Mouse (Mus musculus): ENCODE data around the gene Homer2.
A peak's percentile ranks its signal among the peaks of the same experiment; 100 is the strongest.

Homer2 gene

DNA sequence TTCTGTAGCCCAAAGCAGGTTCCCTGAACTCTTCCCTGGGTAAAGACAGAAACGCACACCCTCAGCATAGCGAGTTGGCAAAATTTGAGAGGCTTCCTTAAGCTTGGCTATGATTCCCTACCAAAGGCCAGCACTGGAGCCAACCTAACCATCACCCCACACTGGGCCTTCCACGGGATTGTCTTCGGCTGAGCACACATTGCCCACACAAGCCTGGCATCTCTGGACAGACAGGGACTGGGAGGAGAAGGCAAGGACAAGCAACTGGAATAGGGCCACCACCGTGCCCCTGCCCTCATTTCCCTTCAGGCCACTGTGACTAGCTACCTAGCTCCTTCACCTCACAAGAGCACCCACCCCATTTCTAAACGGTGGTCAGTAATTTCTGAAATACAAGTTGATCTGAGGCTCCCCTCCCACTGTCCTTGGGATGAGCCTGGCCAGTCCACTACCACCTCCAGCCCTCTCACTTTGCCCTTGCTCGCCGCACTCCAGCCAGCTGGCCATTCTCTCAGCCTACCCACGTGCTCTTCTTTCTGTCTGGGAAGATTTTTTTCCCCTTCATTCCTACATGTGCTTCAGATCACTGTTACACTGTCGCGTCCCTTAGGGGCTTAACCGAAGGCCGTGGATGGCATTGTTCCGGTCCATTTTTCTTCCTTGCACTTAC lies at the start of gene Homer2:
TSS of gene Homer2 (minus strand) at position 57 of the 670 bp plus-strand sequence.
- DNase-seq (ENCODE audit: low spot score in 2 of 2): no peak

DNA sequence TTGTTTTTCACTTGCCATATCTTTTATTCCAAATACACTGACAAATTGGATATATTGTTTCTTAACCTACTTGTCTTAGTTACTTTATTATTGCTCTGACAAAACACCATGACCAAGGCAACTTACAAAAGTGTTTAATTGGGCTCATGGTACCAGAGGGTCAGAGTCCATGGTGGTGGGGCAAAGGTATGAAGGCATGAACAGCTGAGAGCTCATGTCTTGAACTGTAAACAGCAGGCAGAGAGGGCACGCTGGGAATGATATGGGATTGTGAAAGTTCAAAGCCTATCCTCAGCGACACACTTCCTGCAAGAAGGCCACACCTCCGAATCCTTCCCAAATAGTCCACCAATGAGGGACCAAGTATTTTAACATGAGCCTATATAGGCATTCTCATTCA lies 40.6 kb upstream of the Homer2 start:
- no peak for DNase-seq (ENCODE audit: low spot score in 2 of 2)

DNA sequence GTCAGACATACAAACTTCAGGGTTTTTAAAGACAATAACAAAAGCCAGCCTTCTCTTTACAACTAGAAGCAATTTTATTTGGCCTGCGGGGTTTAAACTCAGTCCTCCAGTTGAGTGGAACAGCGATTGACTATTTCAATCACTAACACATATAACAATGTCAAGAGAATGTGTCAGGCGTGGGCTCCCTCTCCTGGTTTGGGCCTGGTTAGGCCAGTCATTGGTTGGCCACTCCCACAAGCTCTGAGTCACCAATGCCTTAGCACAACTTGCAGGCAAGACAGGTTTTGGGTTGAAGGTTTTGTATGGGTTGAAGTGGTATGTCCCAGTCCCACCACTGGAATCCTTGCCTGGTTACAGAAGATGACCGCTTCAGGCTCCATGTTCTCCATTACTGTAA lies 36.8 kb upstream of the Homer2 start:
- peak; percentile 47 to 57 for DNase-seq (ENCODE audit: low spot score in 2 of 2)

DNA sequence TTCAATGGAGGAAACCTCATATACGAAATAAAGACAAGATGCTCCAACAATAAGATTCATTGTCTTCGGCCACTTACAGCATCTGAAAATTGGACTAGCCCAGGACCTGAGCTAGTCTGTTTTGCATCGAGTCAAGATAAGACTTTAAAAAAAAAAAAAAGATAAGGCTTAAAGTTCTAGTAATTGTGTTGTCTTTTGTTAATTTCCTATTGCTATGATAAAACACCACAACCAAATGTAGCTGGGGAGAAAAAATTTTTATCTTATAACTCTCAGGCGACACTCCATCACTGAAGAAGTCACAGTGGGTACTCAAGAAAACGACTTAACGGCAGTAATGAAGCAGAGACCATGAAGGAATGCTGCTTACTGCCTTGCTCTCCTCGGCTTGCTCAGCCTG lies 32.7 kb upstream of the Homer2 start:
- no peak for DNase-seq (ENCODE audit: low spot score in 2 of 2)

DNA sequence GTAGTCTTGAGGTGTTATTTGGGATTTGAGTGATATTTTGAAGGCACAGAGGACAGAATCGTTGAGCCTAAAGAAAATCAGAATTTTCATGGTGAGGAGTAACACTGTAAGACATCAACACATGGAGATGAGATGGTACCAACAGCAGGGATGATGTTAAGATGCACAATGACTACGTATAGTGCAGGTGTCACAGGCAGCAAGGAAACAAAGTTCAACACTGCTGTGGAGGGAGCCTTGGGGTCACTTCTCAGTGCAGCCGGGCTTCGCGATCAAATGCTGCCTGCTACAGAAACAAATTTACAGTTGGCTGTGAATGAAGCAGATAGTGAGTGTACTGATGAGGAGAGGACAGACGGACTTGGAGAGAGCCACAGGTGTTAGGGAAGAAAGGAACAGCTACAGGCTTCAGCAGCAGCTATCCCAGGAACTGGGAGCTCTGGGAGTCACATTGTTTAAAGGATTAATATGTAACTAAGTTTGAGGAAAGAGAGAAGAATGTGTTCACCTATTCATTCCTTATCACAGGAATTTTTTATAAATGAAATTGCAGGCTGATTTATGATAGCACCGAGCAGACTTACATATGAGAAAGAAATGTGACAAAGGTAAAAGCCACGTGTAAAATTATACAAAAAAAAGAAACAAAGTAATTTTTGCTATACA lies 31.5 kb upstream of the Homer2 start:
- DNase-seq (ENCODE audit: low spot score in 2 of 2): no peak

DNA sequence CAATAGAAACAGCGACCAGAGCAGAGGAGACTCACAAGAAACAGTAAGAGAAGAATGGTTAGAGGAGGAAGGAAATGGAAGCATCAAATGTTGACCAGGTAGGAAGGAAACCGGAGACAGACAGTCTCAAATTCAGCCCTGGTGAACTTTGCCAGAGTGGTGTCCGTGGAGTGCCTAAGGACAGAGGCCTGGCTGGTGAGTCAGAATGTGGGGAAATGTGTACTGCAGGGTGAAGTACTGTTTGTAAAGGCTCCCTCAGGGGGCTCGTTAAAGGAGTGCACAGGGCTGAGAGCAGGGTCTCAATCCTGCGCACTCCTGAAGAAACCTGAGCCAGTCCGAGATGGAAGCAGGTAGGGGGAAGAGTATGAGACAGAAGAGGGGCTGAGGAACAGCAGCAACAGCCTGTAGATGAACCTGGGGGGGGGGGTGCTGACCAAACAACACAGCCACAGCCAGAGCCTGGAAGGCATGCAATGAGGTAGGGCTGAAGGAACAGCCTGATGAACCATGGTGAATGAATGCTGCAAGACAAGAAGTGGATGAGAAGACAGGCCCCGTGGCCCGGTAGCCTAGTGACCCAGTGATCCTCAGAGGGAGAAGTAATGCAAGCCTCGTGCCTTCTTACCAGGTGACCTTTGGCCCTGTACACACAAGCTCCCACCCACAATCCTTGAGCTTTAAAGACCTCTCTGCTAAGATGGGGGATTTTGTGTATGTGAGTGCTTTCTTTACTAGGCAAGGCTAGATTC lies 28.1 kb upstream of the Homer2 start:
- peak in 1 of 2 experiments; percentile 48 for DNase-seq (ENCODE audit: low spot score in 2 of 2)

DNA sequence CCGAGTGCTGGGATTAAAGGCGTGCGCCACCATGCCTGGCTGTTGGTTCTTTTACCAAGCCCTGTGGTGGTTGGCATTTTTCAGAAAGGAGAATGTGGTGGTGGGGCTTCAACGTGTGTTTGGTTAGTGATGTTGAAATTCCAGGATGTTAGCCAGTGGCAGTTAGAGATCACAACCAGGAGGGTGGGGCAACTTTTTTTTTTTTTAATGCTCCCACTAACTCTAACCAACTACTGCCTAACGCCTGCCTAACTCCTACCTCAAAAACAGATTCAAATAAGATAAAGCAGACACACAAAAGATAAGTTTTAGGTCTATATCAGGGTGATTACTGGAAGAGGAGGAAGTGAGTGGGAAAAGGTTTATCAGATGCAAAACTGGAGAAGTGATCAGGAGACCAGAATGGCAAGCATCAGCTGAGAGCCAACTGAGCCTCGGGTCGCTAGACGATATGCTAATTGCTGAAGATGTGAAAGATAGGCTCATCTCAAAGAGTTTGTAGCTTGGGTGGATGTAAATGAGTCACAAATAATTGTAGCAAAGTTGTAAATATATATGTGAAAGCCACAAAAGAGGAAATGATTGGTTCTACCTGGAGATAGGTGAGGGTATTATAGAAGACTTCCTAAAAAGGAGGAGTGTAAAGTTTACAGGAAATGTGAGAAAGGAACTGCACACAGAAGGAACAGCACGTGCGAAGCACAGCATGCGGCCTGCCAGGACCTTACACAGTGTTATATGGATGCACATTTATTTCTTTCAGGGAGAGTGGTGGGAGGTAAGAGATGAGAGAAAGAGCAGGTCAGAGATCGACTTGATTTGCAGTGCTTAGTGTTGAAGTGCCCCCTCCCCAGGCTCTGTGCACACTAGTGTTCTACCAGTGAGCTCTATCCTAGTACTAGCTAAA lies 25.1 kb upstream of the Homer2 start:
- DNase-seq (ENCODE audit: low spot score in 2 of 2): no peak

DNA sequence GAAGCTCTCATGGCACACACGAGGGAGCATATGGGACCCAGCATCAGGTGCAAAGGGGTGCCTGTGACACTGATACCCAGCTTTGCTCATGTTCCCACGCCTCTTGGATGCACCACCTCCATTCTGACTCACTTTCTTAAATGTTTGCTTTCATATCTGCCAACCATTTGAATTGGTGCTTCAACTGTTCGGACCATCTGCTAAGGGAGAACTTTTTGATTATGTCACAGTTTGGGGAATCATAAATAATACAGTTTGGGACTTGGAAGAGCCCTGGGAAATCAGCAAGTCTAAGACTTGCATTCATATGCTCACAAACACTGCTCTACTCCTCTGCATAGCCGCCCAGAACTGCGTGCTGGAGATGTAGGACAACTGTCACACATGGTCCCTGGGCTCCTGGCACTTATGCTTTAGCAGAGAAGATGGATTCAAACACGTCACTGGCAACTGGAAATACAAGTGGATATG lies 23.9 kb upstream of the Homer2 start:
- no peak for DNase-seq (ENCODE audit: low spot score in 2 of 2)

DNA sequence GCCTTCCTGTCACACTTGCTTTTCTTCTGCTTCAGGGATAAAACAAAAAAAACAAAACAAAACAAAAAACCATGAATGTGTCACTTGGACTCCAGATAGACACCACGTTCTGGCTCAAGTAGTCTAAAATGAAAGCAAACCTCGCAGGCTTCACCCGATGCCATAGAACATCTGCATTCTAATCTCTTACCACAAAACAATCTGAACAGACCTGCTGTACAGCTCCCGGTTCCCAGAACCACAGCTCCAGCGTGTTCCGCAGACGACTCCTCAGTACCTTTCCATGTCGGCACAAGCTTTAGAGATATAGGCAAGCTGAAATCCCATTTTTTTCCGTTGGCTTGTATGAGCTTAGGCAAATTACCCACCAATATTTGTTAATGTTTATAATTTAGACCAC lies 22.5 kb upstream of the Homer2 start:
- DNase-seq (ENCODE audit: low spot score in 2 of 2): no peak

DNA sequence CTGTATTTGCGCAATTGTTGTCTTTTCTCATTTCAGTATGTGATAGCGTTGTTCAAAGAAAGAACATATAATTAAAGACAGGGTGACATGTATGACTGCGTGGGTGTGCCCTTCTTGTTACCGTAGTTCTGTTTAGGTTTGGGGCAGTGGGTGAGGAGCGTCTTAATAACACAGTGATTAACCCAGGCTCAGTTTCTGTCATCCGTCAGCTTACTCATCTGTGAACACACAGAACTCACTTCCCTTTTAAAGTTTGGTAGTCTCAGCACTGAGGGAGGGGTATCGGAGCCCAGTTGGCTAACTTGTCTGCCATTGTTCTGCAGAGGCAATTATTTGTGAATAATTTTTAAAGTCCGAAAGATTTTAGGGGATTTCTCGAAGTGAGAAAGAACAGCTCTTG lies 20.4 kb upstream of the Homer2 start:
- DNase-seq (ENCODE audit: low spot score in 2 of 2): no peak

DNA sequence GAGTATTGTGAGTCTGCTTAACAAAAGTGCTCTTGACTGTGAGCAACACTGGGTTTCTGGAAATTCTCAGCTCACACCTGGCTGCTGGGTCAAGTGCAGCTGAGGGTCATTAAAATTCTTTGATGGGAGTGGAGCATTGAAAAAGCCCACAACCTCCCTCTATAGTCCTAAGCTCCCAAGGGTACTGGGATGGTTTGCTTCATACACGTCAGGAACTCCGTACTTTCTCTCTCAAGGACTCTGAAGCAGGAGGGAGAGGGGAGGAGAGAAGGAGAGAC lies 19.3 kb upstream of the Homer2 start:
- no peak for DNase-seq (ENCODE audit: low spot score in 2 of 2)

DNA sequence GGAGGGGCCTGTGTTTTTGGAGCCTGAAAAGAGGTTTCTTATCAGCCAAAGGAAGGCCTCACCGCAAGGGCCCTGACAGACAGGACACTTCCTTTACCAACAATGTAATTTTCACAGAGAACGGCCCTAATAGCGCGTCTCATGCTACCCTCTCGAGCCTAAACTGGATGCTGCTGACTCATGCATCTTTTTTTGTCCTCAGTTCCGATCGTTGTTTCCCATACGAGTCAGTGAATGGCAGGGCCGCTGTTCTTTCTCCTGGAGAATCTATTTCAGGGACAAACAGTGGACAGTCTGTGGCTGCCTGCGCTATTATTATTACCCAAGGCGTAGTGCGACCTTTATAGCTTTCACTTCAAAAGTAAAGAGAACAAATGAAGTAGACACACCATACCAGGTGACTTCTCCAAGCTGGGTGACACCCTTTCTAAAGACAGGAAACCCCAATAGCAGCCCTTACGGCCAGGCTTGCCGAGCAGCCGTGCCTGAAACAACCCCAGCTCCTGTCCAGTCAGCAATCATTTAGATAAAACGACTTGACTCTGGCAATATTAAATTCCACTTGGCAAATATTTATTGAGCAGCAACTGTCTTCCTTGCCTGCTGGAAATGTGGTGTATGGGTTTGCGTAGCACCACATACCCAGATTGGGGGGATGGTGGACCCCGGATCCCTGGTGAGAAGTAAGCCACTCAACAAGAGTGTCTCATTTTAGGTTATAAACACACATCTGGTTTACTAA lies 18.8 kb upstream of the Homer2 start:
- DNase-seq (ENCODE audit: low spot score in 2 of 2): no peak

DNA sequence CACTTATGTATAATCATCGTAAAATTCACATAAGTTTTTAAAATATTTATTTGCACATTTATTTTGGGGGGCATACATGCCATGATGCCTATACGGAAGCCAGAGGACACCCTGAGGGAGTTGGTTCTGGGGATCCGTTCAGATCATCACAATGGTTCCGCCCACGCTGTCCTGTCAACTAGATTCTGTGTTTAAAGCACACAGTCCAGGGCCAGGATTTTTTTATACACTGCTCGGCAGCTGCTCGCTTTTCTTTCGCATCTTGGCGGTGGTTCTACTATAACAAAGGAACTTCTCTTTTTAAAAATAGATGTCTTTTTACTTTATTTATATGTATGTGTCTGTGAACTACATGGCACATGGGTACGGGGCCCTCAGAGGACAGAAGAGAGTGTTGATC lies 16.5 kb upstream of the Homer2 start:
- no peak for DNase-seq (ENCODE audit: low spot score in 2 of 2)

DNA sequence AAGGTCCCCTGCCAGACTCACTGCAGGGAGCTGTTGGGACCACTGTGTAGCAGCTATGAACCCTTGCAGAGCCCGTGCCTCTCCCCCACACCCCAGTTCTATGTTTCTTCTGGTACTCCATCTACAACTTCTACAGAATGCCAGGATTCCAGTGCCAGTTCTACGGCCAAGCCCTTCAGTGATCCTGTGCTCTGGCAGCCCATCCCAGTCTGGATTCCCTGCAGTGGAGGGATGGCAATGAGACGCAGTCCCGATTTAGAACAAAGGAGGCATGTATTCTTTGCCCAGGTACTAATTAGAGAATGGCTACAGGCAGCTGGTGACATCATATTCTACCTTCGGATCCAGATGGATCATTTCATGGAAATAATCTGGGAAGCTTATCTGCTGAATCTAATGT lies 13.9 kb upstream of the Homer2 start:
- no peak for DNase-seq (ENCODE audit: low spot score in 2 of 2)

DNA sequence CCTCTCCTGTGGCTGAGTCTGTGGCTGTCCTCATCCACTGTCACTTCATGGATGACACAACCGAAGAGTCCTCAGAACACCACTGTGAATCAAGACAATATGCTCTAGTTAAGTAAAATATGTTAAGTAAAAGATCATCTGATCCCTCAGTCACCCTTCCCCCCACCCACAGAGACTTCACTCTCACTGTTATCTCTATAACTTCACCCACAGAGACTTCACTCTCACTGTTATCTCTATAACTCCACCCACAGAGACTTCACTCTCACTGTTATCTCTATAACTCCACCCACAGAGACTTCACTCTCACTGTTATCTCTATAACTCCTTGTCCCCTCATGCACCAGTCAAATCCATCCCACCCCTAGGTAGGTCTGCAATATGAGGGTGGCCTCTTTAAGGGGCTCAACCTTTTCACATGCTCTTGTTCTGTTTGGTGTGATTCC lies 11.9 kb upstream of the Homer2 start:
- DNase-seq (ENCODE audit: low spot score in 2 of 2): no peak

DNA sequence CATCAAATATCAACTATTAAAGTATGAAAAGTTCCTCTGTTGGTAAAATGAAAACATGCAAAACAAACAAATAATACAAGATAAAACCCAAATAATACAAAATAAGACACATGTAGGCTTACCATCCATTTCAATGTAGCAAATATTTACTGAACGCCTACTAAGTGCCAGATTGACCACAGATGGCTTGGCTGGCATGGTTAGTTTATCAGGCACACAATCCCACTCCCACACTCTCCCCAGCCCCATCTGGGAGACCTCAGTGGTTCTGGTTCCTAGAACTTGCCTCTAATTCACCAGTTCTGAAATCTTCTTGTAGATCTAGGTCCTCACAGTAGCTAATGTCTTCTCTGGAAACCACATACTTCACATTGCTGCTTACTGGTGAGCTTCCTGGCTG lies 11.3 kb upstream of the Homer2 start:
- no peak for DNase-seq (ENCODE audit: low spot score in 2 of 2)

DNA sequence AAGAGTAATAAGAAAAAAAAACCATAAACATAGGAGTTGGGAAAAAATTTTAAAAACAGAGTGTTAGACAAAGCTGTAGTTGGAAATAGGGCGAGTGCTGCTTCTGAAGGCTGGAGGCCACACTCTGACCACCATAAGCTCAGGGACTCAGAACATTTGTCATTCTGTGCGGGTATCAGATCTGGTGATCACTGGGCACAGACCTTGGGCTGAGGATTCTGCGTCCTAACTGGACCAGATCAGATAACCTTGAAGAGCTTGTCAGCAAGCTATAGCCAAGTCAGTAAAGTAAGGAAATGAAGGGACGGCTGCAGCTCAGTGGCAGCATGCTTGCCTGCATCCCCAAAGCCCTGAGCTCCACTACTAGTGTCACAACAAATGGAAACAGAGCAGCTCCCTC lies 2.8 kb upstream of the Homer2 start:
- no peak for DNase-seq (ENCODE audit: low spot score in 2 of 2)

DNA sequence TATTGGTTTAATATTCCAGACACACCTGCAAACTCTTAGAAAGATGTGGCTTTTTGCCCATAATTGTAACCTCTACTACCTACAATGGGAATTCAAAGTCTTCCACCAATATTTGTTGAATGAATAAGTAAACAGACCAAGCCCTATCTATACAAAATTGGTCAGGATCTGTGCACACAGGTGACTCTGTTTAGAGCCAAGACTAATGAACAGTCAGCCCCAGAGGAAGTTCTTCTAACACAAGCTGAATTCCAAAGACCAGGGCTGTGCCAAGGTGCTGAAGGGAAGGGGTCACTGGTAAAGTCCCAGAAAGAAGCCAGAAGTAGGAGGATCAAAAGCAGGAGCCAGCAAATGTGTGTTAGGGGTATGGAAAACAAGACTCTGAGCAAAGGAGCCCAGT lies 838 bp upstream of the Homer2 start:
- DNase-seq (ENCODE audit: low spot score in 2 of 2): no peak

DNA sequence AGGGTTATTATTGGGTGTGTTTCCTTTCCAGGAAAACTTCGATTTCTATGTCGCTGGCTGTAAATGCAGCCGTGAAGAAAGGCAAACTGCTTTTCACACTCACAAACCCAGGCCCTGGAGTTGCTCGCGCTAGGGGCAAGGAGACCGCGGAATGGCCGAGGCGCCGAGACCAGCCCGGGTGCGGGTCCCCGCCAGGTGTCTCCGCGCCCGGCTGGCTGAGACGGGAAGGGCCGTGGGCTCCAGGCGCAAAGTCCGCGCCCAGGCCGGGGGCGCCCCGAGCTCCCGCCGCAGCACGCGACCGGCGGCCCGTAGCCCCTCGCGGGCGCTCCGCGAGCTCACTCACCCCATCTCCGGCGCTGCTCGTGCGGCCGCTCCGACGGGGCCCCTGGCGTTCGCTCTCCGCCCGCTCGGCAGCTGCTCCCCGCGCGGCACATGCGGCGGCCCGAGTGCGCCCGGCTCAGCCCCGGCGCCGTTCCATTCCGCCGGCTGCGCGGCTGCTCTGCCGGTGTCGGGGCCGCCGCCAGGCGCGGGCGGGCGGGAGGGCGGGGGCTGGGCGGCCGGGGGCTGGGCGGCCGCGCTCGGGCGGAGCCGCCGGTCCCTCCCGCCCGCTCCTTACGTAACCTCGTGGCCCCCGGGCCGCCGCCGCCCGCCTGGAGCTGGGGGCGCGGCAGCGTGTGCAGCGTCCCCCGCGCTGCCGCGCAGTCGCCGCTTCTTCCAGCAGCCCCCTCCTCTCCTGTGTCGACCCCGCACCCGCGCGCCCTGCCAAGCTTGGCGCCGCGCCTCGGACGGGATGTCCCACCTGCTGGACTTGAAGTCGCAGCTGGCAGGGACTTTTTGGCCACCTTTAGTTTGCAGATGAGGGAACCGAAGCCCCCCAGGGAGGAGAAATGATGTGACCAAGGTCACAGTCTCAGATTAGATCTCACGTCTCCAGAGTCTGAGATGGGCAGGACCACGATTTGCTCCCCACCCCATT lies 623 bp downstream of the Homer2 start:
- peak; percentile 24 to 35 for DNase-seq (ENCODE audit: low spot score in 2 of 2)

DNA sequence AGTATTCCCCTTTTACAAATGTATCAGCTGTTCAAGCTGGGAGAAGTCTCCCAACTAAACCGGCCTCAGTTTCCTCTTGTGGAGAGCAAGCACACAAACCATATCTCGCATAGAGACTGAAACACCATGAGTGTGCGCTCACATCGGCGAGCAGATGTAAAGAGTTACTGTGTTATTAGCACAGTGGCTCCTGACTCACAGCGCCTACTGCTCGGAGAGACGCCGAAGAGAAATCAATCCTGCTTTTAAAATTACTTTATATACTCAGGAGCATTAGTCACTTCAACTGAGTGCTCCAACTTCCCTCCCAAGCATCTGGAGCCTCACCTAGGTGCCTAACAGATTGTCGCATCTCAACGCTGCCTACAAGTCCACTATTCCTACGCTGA lies 1.3 kb downstream of the Homer2 start:
- DNase-seq (ENCODE audit: low spot score in 2 of 2): no peak

All from urinary bladder, adult 18-20 months (tissue).